ENCODE assay signal across 8 mouse cellular contexts in the genomic region with DNA sequence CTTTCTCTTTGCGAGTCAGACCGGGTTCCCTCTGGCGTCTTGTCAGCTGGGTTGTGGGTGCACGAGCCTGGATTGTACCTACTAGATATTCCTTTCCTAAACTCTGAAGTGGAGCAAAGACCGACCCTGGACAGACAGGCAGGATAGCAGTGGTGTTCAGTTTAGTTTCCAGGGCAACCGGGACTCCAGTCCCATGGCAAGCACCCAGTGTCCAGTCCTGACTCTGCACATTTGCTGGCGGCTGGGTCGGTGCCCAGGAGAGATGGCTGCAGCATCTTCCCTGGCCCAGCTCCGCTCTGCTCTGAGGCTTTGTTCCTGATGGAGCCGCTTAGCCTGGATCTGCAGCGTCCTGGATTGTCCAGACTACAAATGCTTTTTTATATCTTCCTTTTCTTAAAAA.
DNase-seq lines count a peak whose midpoint lies in the region; ATAC-seq lines count a peak whose summit lies in the region.

No protein-coding gene starts in this region.

- peak; percentile 59 to 70 for DNase-seq in layer of hippocampus, postnatal 10 days (ENCODE audit: low spot score in 2 of 2)
- DNase-seq in layer of hippocampus, adult 11-12 months (ENCODE audit: low spot score) = no peak
- peak; percentile 50 for DNase-seq in heart, adult 8-10 months (ENCODE audit: low spot score)
- DNase-seq in kidney, postnatal 36 days = peak; percentile 78 to 80
- DNase-seq in right cerebral cortex, postnatal 4 days = peak; percentile 53
- DNase-seq in thymus, adult 18-20 months = no peak
- DNase-seq in thymus, postnatal 10 days (ENCODE audit: low spot score in 2 of 2) = no peak

- peak; percentile 89 for ATAC-seq in cerebellum, adult (ENCODE audit: insufficient number of reproducible peaks, low FRiP score, low TSS enrichment)

Comparison
In these comparisons a context has a peak if more than half of its experiments do, and no peak if none do; other contexts are left out.
1. DNase-seq: peak in layer of hippocampus, postnatal 10 days (2 of 2), heart, adult 8-10 months (single experiment), kidney, postnatal 36 days (2 of 2) and right cerebral cortex, postnatal 4 days (single experiment); none in layer of hippocampus, adult 11-12 months (single experiment), thymus, adult 18-20 months (0 of 2) and thymus, postnatal 10 days (0 of 2).